Mouse (Mus musculus): ENCODE data around the gene Daam1.

Daam1 gene

GRCm38 (mm10) chr12:71863846-71864543 lies 33.1 kb downstream of the Daam1 start:
- DNase-seq (ENCODE audit: low spot score in 2 of 2) = no peak

- DNase-seq (ENCODE audit: low spot score in 2 of 2) = no peak
These were observed 33.6 kb downstream of the Daam1 start for GRCm38 (mm10) chr12:71864544-71864897.

- DNase-seq (ENCODE audit: low spot score in 2 of 2) = no peak
These were observed 35.1 kb downstream of the Daam1 start for GRCm38 (mm10) chr12:71865937-71866336.

- DNase-seq (ENCODE audit: low spot score in 2 of 2) = no peak
These were observed 36.7 kb downstream of the Daam1 start for GRCm38 (mm10) chr12:71867345-71868240.

- no peak for DNase-seq (ENCODE audit: low spot score in 2 of 2)
These were observed 39.8 kb downstream of the Daam1 start for GRCm38 (mm10) chr12:71870644-71871043.

GRCm38 (mm10) chr12:71872330-71872729 lies 41.5 kb downstream of the Daam1 start:
- no peak for DNase-seq (ENCODE audit: low spot score in 2 of 2)

GRCm38 (mm10) chr12:71874561-71874960 lies 43.7 kb downstream of the Daam1 start:
- DNase-seq (ENCODE audit: low spot score in 2 of 2) = no peak

- DNase-seq (ENCODE audit: low spot score in 2 of 2) = no peak
These were observed 44.1 kb downstream of the Daam1 start for GRCm38 (mm10) chr12:71874984-71875383.

- no peak for DNase-seq (ENCODE audit: low spot score in 2 of 2)
These were observed 45.0 kb downstream of the Daam1 start for GRCm38 (mm10) chr12:71875761-71876489.

GRCm38 (mm10) chr12:71880987-71881386 lies 50.1 kb downstream of the Daam1 start:
- DNase-seq (ENCODE audit: low spot score in 2 of 2) = no peak

GRCm38 (mm10) chr12:71881477-71881876 lies 50.6 kb downstream of the Daam1 start:
- DNase-seq (ENCODE audit: low spot score in 2 of 2) = no peak

- no peak for DNase-seq (ENCODE audit: low spot score in 2 of 2)
These were observed 52.3 kb downstream of the Daam1 start for GRCm38 (mm10) chr12:71883066-71883711.

- DNase-seq (ENCODE audit: low spot score in 2 of 2) = no peak
These were observed 54.3 kb downstream of the Daam1 start for GRCm38 (mm10) chr12:71885170-71885574.

GRCm38 (mm10) chr12:71885717-71886116 lies 54.8 kb downstream of the Daam1 start:
- DNase-seq (ENCODE audit: low spot score in 2 of 2) = no peak

- DNase-seq (ENCODE audit: low spot score in 2 of 2) = no peak
These were observed 55.5 kb downstream of the Daam1 start for GRCm38 (mm10) chr12:71886406-71886805.

GRCm38 (mm10) chr12:71886941-71887340 lies 56.1 kb downstream of the Daam1 start:
- DNase-seq (ENCODE audit: low spot score in 2 of 2) = no peak

- DNase-seq (ENCODE audit: low spot score in 2 of 2) = no peak
These were observed 57.5 kb downstream of the Daam1 start for GRCm38 (mm10) chr12:71888370-71888769.

- no peak for DNase-seq (ENCODE audit: low spot score in 2 of 2)
These were observed 58.4 kb downstream of the Daam1 start for GRCm38 (mm10) chr12:71889266-71889665.

GRCm38 (mm10) chr12:71890282-71890681 lies 59.4 kb downstream of the Daam1 start:
- no peak for DNase-seq (ENCODE audit: low spot score in 2 of 2)

GRCm38 (mm10) chr12:71891729-71892355 lies 61.0 kb downstream of the Daam1 start:
- DNase-seq (ENCODE audit: low spot score in 2 of 2) = no peak

GRCm38 (mm10) chr12:71892996-71893605 lies 62.2 kb downstream of the Daam1 start:
- no peak for DNase-seq (ENCODE audit: low spot score in 2 of 2)

All from cerebellum, postnatal 4 days (tissue).